Mouse (Mus musculus): ENCODE measurements around the gene Eif1b. TPM values are rescaled to one million over a fixed set of nuclear protein-coding genes. Genes with fewer than 3 reads are reported as not detected.
A peak's percentile ranks its signal among the peaks of the same experiment; 100 is the strongest.
"Not testable (repeated sequence)": the region's sequence is repeated elsewhere in the genome, so short reads cannot be mapped to it uniquely, and the experiment has no call there.

Eif1b gene
- polyA plus RNA-seq, 1 experiment from 2014 or later, result 511 TPM

- no peak overlapping the region for H3K9ac ChIP-seq (replicated peaks)
- no peaks in the 10 kb centered on the region for H3K36me3 ChIP-seq
- ATAC-seq (replicated peaks), result no peak
- no peak overlapping the region for H3K4me2 ChIP-seq (replicated peaks)
- H3K4me3 ChIP-seq, result no peak overlapping the region
- no peaks in the 10 kb centered on the region for H3K9me3 ChIP-seq
- no peaks in the 10 kb centered on the region for H3K27me3 ChIP-seq
- 93% methylated on average over 8 of the region's 8 CpGs for whole genome bisulfite sequencing
- no peaks in the 10 kb centered on the region for H3K4me1 ChIP-seq
- no peak overlapping the region for H3K27ac ChIP-seq (replicated peaks)
Observed at GRCm38 (mm10) chr9:120527919-120528318, 35.9 kb downstream of the Eif1b start.

- ATAC-seq (replicated peaks), result no peak
- H3K4me1 ChIP-seq, result no peaks in the 10 kb centered on the region
- WGBS, result 82% methylated on average over 17 of the region's 17 CpGs
Observed at GRCm38 (mm10) chr9:120528815-120529510, 36.9 kb downstream of the Eif1b start.

GRCm38 (mm10) chr9:120530471-120530870 is 38.4 kb downstream of the Eif1b start:
- ATAC-seq (replicated peaks), result no peak
- no peak overlapping the region for H3K9ac ChIP-seq (replicated peaks)
- no peak overlapping the region for H3K27ac ChIP-seq (replicated peaks)
- H3K9me3 ChIP-seq, result no peaks in the 10 kb centered on the region
- 87% methylated on average over 5 of the region's 5 CpGs for WGBS
- no peak overlapping the region for H3K4me3 ChIP-seq
- H3K4me1 ChIP-seq, result no peaks in the 10 kb centered on the region
- H3K27me3 ChIP-seq, result no peaks in the 10 kb centered on the region
- H3K36me3 ChIP-seq, result no peaks in the 10 kb centered on the region
- no peak overlapping the region for H3K4me2 ChIP-seq (replicated peaks)

More at GRCm38 (mm10) chr9:120528815-120529510, 36.9 kb downstream of the Eif1b start:
- no peak overlapping the region for H3K9ac ChIP-seq (replicated peaks)
- H3K27me3 ChIP-seq, result no peaks in the 10 kb centered on the region
- H3K4me3 ChIP-seq, result no peak overlapping the region
- H3K36me3 ChIP-seq, result no peaks in the 10 kb centered on the region
- no peak overlapping the region for H3K4me2 ChIP-seq (replicated peaks)
- H3K9me3 ChIP-seq, result no peaks in the 10 kb centered on the region
- H3K27ac ChIP-seq (replicated peaks), result no peak overlapping the region

- H3K9ac ChIP-seq (replicated peaks), result no peak overlapping the region
Observed at GRCm38 (mm10) chr9:120532062-120532461, 40.0 kb downstream of the Eif1b start.

GRCm38 (mm10) chr9:120532691-120533090 is 40.7 kb downstream of the Eif1b start:
- no peak overlapping the region for H3K27ac ChIP-seq (replicated peaks)
- no peaks in the 10 kb centered on the region for H3K27me3 ChIP-seq
- 85% methylated on average over 6 of the region's 6 CpGs for WGBS

More at GRCm38 (mm10) chr9:120532062-120532461, 40.0 kb downstream of the Eif1b start:
- ATAC-seq (replicated peaks), result no peak
- Histone ChIP-seq H3K4me1 (no peaks in the 10 kb centered on the region), H3K36me3 (no peaks in the 10 kb centered on the region), H3K9me3 (no peaks in the 10 kb centered on the region), H3K4me2 (replicated peaks) (no peak overlapping the region), H3K4me3 (no peak overlapping the region), H3K27ac (replicated peaks) (no peak overlapping the region), H3K27me3 (no peaks in the 10 kb centered on the region)
- 89% methylated on average over 6 of the region's 6 CpGs for WGBS

GRCm38 (mm10) chr9:120533446-120533950 is 41.5 kb downstream of the Eif1b start:
- 96% methylated on average over 8 of the region's 8 CpGs for WGBS
- H3K4me2 ChIP-seq (replicated peaks); H3K9me3 ChIP-seq; H3K27me3 ChIP-seq; ATAC-seq (replicated peaks); H3K27ac ChIP-seq (replicated peaks); H3K9ac ChIP-seq (replicated peaks); H3K4me3 ChIP-seq; H3K4me1 ChIP-seq; H3K36me3 ChIP-seq: not testable (repeated sequence)

More at GRCm38 (mm10) chr9:120532691-120533090, 40.7 kb downstream of the Eif1b start:
- Histone ChIP-seq H3K4me1 (no peaks in the 10 kb centered on the region), H3K36me3 (no peaks in the 10 kb centered on the region), H3K4me2 (replicated peaks) (no peak overlapping the region), H3K9me3 (no peaks in the 10 kb centered on the region), H3K4me3 (no peak overlapping the region), H3K9ac (replicated peaks) (no peak overlapping the region)
- no peak for ATAC-seq (replicated peaks)

GRCm38 (mm10) chr9:120539662-120540251 is 47.7 kb downstream of the Eif1b start, which contains the start of gene Entpd3:
Entpd3 (plus strand) TSS chr9:120539818.
- peaks cover 9% of the 10 kb centered on the region for H3K4me1 ChIP-seq
- no peaks in the 10 kb centered on the region for H3K9me3 ChIP-seq
- peaks cover 18% of the 10 kb centered on the region; the same call in 1 of the 2 replicates for H3K27me3 ChIP-seq
- WGBS, result under 1% methylated on average over 31 of the region's 31 CpGs
- no peak within 1 kb of the TSS for H3K27ac ChIP-seq (replicated peaks)
- H3K4me2 ChIP-seq (replicated peaks), result peak within 1 kb of the TSS; percentile 71
- ATAC-seq (replicated peaks), result no peak
- H3K36me3 ChIP-seq, result no peaks in the 10 kb centered on the region
- peak within 1 kb of the TSS; percentile 43 for H3K4me3 ChIP-seq
- peak within 1 kb of the TSS; percentile 48 for H3K9ac ChIP-seq (replicated peaks)

- Histone ChIP-seq H3K27me3 (peaks cover 18% of the 10 kb centered on the region; the same call in 1 of the 2 replicates), H3K4me3 (no peak overlapping the region), H3K9me3 (no peaks in the 10 kb centered on the region), H3K9ac (replicated peaks) (no peak overlapping the region), H3K4me2 (replicated peaks) (no peak overlapping the region), H3K36me3 (no peaks in the 10 kb centered on the region), H3K4me1 (peaks cover 9% of the 10 kb centered on the region), H3K27ac (replicated peaks) (no peak overlapping the region)
- WGBS, result 57% methylated on average over 2 of the region's 2 CpGs
- ATAC-seq (replicated peaks), result no peak
Observed at GRCm38 (mm10) chr9:120541411-120541810, 49.4 kb downstream of the Eif1b start.

GRCm38 (mm10) chr9:120542241-120542640 is 50.2 kb downstream of the Eif1b start:
- H3K4me3 ChIP-seq, result no peak overlapping the region
- 39% methylated on average over 6 of the region's 6 CpGs for WGBS
- H3K36me3 ChIP-seq, result no peaks in the 10 kb centered on the region
- H3K9ac ChIP-seq (replicated peaks), result no peak overlapping the region
- peaks cover 9% of the 10 kb centered on the region for H3K4me1 ChIP-seq
- H3K27ac ChIP-seq (replicated peaks), result no peak overlapping the region
- peaks cover 18% of the 10 kb centered on the region; the same call in 1 of the 2 replicates for H3K27me3 ChIP-seq
- ATAC-seq (replicated peaks), result no peak
- H3K4me2 ChIP-seq (replicated peaks), result no peak overlapping the region
- H3K9me3 ChIP-seq, result no peaks in the 10 kb centered on the region

Other genes starting within 250 kb of the Eif1b start
- 1.5 and 2.3 TPM in 2 replicates for gene Myrip, start 190.7 kb upstream of the Eif1b start, polyA plus RNA-seq (2015; fragmentation: Nextera tagmentation; extraction: Ambion mirVana)
- 1.5 and 1.9 TPM in 2 replicates for gene Entpd3, start 47.6 kb downstream of the Eif1b start, polyA plus RNA-seq (2015; fragmentation: Nextera tagmentation; extraction: Ambion mirVana)
- gene Rpl14, start 79.2 kb downstream of the Eif1b start, polyA plus RNA-seq (2015; fragmentation: Nextera tagmentation; extraction: Ambion mirVana), result 406 and 432 TPM in 2 replicates